Mouse (Mus musculus): ENCODE results near the gene Cavin3. TPM values are rescaled to one million over a fixed set of nuclear protein-coding genes. Genes with fewer than 3 reads are reported as not detected.
"Not testable (repeated sequence)": the region's sequence is repeated elsewhere in the genome, so short reads cannot be mapped to it uniquely, and the experiment has no call there.

The Cavin3 gene
- polyA plus RNA-seq, 2 experiments = 65.0 to 113 TPM

- no peak for TF ChIP-seq POLR2A (IDR thresholded peaks at IDR 0.05; ENCODE audit: borderline replicate concordance, extremely low read depth, insufficient read depth, insufficient read length)
- 96% methylated on average over 1 of the region's 1 CpGs for WGBS
These were observed 4.7 kb downstream of the Cavin3 start for GRCm38 (mm10) chr7:105477433-105477700.

GRCm38 (mm10) chr7:105476683-105477432 is 5.2 kb downstream of the Cavin3 start:
- Histone ChIP-seq H3K4me2 (replicated peaks; ENCODE audit: low read depth, low read length, severe bottlenecking) (no peak overlapping the region), H3K4me3 (replicated peaks; ENCODE audit: low read length) (no peak overlapping the region), H3K27ac (replicated peaks; ENCODE audit: low read depth, low read length) (no peak overlapping the region), H3K9me3 (ENCODE audit: control insufficient read depth, low read length) (no peaks in the 10 kb centered on the region), H3K36me3 (ENCODE audit: control insufficient read depth, insufficient read depth, low read length) (no peaks in the 10 kb centered on the region), H3K4me1 (ENCODE audit: control insufficient read depth, insufficient read depth, low read length) (0 out of 2 replicates have a peak, but pooled peaks cover 3% of the 10 kb centered on the region), H3K9ac (ENCODE audit: low read depth, low read length, severe bottlenecking) (no peak overlapping the region), H3K27me3 (ENCODE audit: control insufficient read depth, insufficient read depth, low read length) (no peaks in the 10 kb centered on the region)
- ATAC-seq (ENCODE audit: low FRiP score, low read depth) = no peak
- 78% methylated on average over 10 of the region's 10 CpGs for WGBS
- DNase-seq (ENCODE audit: low spot score) = no peak
- TF ChIP-seq POLR2A (IDR thresholded peaks at IDR 0.05; ENCODE audit: borderline replicate concordance, extremely low read depth, insufficient read depth, insufficient read length) = no peak

More at GRCm38 (mm10) chr7:105477433-105477700, 4.7 kb downstream of the Cavin3 start:
- Histone ChIP-seq H3K4me1 (ENCODE audit: control insufficient read depth, insufficient read depth, low read length) (0 out of 2 replicates have a peak, but pooled peaks cover 5% of the 10 kb centered on the region), H3K27ac (replicated peaks; ENCODE audit: low read depth, low read length) (no peak overlapping the region), H3K4me2 (replicated peaks; ENCODE audit: low read depth, low read length, severe bottlenecking) (no peak overlapping the region), H3K9me3 (ENCODE audit: control insufficient read depth, low read length) (no peaks in the 10 kb centered on the region), H3K4me3 (replicated peaks; ENCODE audit: low read length) (no peak overlapping the region), H3K27me3 (ENCODE audit: control insufficient read depth, insufficient read depth, low read length) (no peaks in the 10 kb centered on the region), H3K9ac (ENCODE audit: low read depth, low read length, severe bottlenecking) (no peak overlapping the region), H3K36me3 (ENCODE audit: control insufficient read depth, insufficient read depth, low read length) (no peaks in the 10 kb centered on the region)
- ATAC-seq (ENCODE audit: low FRiP score, low read depth) (no peak), DNase-seq (ENCODE audit: low spot score) (no peak)

- Histone ChIP-seq H3K4me2 (replicated peaks; ENCODE audit: low read depth, low read length, severe bottlenecking) (no peak overlapping the region), H3K4me1 (ENCODE audit: control insufficient read depth, insufficient read depth, low read length) (no peaks in the 10 kb centered on the region)
These were observed 6.6 kb downstream of the Cavin3 start for GRCm38 (mm10) chr7:105475396-105475949.

GRCm38 (mm10) chr7:105474771-105475315 is 7.3 kb downstream of the Cavin3 start:
- H3K9me3 ChIP-seq (ENCODE audit: control insufficient read depth, low read length) = no peaks in the 10 kb centered on the region
- WGBS = 56% methylated on average over 4 of the region's 4 CpGs

More at GRCm38 (mm10) chr7:105475396-105475949, 6.6 kb downstream of the Cavin3 start:
- 72% methylated on average over 7 of the region's 7 CpGs for WGBS
- ATAC-seq (ENCODE audit: low FRiP score, low read depth) (no peak), DNase-seq (ENCODE audit: low spot score) (no peak)
- Histone ChIP-seq H3K27me3 (ENCODE audit: control insufficient read depth, insufficient read depth, low read length) (no peaks in the 10 kb centered on the region), H3K9me3 (ENCODE audit: control insufficient read depth, low read length) (no peaks in the 10 kb centered on the region), H3K9ac (ENCODE audit: low read depth, low read length, severe bottlenecking) (no peak overlapping the region), H3K36me3 (ENCODE audit: control insufficient read depth, insufficient read depth, low read length) (no peaks in the 10 kb centered on the region), H3K27ac (replicated peaks; ENCODE audit: low read depth, low read length) (no peak overlapping the region), H3K4me3 (replicated peaks; ENCODE audit: low read length) (no peak overlapping the region)
- TF ChIP-seq POLR2A (IDR thresholded peaks at IDR 0.05; ENCODE audit: borderline replicate concordance, extremely low read depth, insufficient read depth, insufficient read length) = no peak

GRCm38 (mm10) chr7:105472607-105473006 is 9.5 kb downstream of the Cavin3 start:
- no peaks in the 10 kb centered on the region for H3K36me3 ChIP-seq (ENCODE audit: control insufficient read depth, insufficient read depth, low read length)
- no peaks in the 10 kb centered on the region for H3K9me3 ChIP-seq (ENCODE audit: control insufficient read depth, low read length)
- no peak overlapping the region for H3K27ac ChIP-seq (replicated peaks; ENCODE audit: low read depth, low read length)
- no peaks in the 10 kb centered on the region for H3K27me3 ChIP-seq (ENCODE audit: control insufficient read depth, insufficient read depth, low read length)
- no peak overlapping the region for H3K4me3 ChIP-seq (replicated peaks; ENCODE audit: low read length)
- no peak for DNase-seq (ENCODE audit: low spot score)
- no peak overlapping the region for H3K4me2 ChIP-seq (replicated peaks; ENCODE audit: low read depth, low read length, severe bottlenecking)
- 53% methylated on average over 1 of the region's 1 CpGs for WGBS
- TF ChIP-seq POLR2A (IDR thresholded peaks at IDR 0.05; ENCODE audit: borderline replicate concordance, extremely low read depth, insufficient read depth, insufficient read length) = no peak
- H3K9ac ChIP-seq (ENCODE audit: low read depth, low read length, severe bottlenecking) = no peak overlapping the region
- H3K4me1 ChIP-seq (ENCODE audit: control insufficient read depth, insufficient read depth, low read length) = no peaks in the 10 kb centered on the region
- ATAC-seq (ENCODE audit: low FRiP score, low read depth) = no peak

More at GRCm38 (mm10) chr7:105474771-105475315, 7.3 kb downstream of the Cavin3 start:
- Histone ChIP-seq H3K27me3 (ENCODE audit: control insufficient read depth, insufficient read depth, low read length) (no peaks in the 10 kb centered on the region), H3K36me3 (ENCODE audit: control insufficient read depth, insufficient read depth, low read length) (no peaks in the 10 kb centered on the region), H3K4me3 (replicated peaks; ENCODE audit: low read length) (no peak overlapping the region), H3K27ac (replicated peaks; ENCODE audit: low read depth, low read length) (no peak overlapping the region), H3K4me2 (replicated peaks; ENCODE audit: low read depth, low read length, severe bottlenecking) (no peak overlapping the region), H3K4me1 (ENCODE audit: control insufficient read depth, insufficient read depth, low read length) (no peaks in the 10 kb centered on the region), H3K9ac (ENCODE audit: low read depth, low read length, severe bottlenecking) (no peak overlapping the region)
- no peak for TF ChIP-seq POLR2A (IDR thresholded peaks at IDR 0.05; ENCODE audit: borderline replicate concordance, extremely low read depth, insufficient read depth, insufficient read length)
- ATAC-seq (ENCODE audit: low FRiP score, low read depth) (no peak), DNase-seq (ENCODE audit: low spot score) (no peak)

GRCm38 (mm10) chr7:105465505-105465904 is 16.6 kb downstream of the Cavin3 start:
- WGBS = 78% methylated on average over 5 of the region's 5 CpGs
- ATAC-seq (ENCODE audit: low FRiP score, low read depth); H3K36me3 ChIP-seq (ENCODE audit: control insufficient read depth, insufficient read depth, low read length); H3K27ac ChIP-seq (replicated peaks; ENCODE audit: low read depth, low read length); H3K4me2 ChIP-seq (replicated peaks; ENCODE audit: low read depth, low read length, severe bottlenecking); DNase-seq (ENCODE audit: low spot score); H3K9me3 ChIP-seq (ENCODE audit: control insufficient read depth, low read length); H3K9ac ChIP-seq (ENCODE audit: low read depth, low read length, severe bottlenecking); H3K4me1 ChIP-seq (ENCODE audit: control insufficient read depth, insufficient read depth, low read length); H3K27me3 ChIP-seq (ENCODE audit: control insufficient read depth, insufficient read depth, low read length); H3K4me3 ChIP-seq (replicated peaks; ENCODE audit: low read length): not testable (repeated sequence)

Data from limb, embryonic 14.5 days (tissue).